Mouse (Mus musculus) bone marrow, adult 2 months (tissue): Measurements from ENCODE around the gene Smyd3.

Experiments used
- CTCF ChIP-seq: fragments of 200-500 bp; IDR thresholded peaks from 2 replicates; pipeline ENCODE4 v1.5.1; 2011; ENCODE audit warnings: low read length, control low read depth; ENCODE audit not compliant: control insufficient read depth, insufficient read depth
- POLR2A ChIP-seq: fragments of 200-500 bp; IDR thresholded peaks from 2 replicates; pipeline ENCODE4 v1.6.1; 2011; ENCODE audit warnings: low read depth, mild to moderate bottlenecking, control low read depth, low read length, borderline replicate concordance; ENCODE audit not compliant: control insufficient read depth

DNA sequence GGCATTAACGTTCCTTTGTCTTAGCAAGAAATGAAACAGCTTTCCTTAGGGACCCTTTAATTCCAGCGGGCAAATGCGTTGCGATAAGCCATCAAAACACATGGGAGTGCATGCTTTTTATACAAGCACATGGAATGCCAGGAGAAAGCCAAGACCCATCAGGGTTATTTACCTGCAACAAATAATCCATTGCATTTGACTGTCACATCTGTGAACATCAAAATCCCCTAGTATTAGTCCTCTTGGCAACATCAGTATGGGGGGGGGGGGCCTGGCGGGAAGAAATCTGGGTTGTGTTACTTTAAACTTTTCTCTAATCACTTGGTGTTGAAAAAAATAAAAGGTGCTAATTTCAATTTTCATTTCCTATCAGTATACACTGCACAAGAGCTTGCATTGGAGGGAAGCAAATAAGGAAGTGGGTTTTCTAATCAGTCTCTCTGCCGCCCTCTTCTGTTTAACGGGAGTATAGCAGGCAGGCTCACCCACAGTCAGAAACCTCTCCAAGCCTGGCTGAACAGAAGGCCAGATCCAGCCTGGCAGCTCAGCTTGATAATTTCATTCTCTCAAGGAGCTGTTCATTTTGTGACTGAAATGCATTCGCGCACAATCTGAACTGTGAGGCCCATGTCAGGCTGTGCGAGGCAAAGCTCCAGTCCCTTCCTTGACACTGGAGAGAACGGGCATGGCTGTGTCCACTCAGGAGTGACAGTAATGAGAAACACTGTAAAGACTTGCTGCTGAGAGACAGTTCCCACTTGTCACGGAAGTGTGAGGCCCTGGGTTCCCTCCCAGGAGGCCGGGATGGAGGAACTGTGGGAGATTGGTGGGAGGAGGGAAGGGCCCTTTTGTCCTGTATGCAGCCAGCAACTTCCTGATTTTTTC, 285.8 kb downstream of the Smyd3 start:
- TF ChIP-seq POLR2A: no peak
- TF ChIP-seq CTCF: peak; percentile 51
